Mouse (Mus musculus) activated CD4-positive, CD25-positive, alpha-beta regulatory T cell, adult 4 months (primary cell): ENCODE results near the gene Olfr1441. TPM values are rescaled to one million over a fixed set of nuclear protein-coding genes. Genes with fewer than 3 reads are reported as not detected.

Experiments
- ATAC-seq: one replicate; pipeline ENCODE4 v1.8.0; 2017
- polyA plus RNA-seq, 2 experiments: library from polyadenylated mRNA; unstranded; fragments of 100-300 nt; shearing (Covaris generic); gene quantifications; one replicate each; pipeline ENCODE4 v1.2.1; 2017

Olfr1441 gene
- polyA plus RNA-seq = not detected

DNA sequence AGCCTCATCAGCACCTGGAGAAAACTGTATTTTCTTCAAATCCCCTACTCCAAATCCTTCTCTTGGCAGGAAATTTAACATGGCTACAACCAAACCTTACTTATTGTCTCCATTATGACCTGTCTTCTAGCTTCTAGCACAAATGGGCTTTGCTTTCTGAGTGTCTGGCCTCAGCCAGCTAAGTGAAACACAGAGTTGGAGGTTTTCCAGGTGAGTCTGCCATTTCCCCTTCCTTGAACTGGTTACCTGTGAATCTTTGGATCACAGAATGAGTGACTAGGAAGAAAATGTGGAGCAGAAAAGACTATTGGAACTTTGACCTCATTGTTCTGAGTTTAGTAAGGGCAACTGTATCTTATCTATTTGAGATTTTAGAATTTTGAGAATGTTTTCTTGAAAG is at the start of gene Olfr1441:
Olfr1441 (plus strand) TSS at position 73 of the 400 bp plus-strand sequence.
- no peak for ATAC-seq

DNA sequence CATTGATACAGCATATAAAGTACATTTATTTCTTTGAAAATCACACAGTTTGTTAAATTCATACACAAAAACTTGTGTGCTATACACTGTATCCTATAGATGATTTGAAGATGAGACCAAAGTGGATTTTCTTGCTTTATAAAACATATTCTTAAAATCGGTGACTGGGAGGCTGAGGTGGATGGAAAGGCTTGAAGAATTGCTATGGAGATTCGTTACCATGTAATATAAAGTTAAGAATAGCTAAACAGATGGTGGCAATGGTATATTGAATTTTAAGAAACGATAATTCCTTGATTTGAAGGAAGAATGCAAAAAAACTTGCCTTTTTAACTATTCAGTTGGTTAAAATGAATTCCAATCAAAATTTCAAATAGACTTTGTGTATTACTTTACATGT is 44.2 kb upstream of the Olfr1441 start:
- ATAC-seq = no peak

DNA sequence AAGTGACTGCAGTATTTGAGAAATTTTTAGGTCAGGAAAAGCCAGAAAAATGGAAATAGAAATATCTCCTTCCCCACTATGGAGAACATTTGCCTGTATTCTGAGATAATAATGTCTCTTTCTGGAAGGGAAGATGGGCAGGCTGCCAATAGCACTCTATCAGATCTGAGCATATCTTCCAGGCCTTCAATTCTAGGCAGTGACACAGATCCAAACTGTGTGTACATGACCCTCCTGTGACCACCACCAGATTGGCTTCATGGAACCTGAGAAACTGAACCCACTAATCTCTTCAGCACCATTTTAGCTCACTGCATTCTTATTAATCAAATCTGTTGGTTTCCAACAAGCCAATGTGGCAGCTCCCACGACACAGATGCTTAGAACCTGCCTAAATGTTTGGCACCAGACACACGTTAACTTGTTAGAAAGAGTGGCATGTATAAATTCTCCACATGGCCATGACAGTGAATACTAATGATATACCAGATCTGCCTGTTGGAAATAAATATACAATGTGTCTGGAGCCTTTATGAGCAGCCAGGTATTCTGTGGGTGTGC is 42.7 kb upstream of the Olfr1441 start:
- no peak for ATAC-seq

DNA sequence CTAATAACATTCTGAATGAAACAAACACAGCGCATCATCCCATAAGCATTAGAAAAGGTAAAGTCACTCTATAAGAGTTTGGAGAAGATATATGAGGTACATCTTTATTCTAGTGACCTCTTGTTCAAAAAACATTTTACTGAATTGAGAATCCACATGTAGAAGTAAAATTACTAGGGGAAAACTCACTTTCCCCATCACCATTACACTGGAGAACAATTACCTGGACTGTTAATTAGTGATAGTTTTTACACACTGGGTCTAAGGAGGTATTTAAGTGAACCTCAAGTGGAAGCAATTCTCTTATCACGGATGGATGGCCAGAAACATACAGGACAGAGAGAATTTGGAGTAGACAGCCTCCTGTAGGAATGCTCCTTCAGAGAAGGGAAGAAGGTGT is 30.3 kb upstream of the Olfr1441 start, which contains the start of gene Olfr1440:
Olfr1440 (plus strand) TSS at position 301 of the 400 bp plus-strand sequence.
- no peak for ATAC-seq

DNA sequence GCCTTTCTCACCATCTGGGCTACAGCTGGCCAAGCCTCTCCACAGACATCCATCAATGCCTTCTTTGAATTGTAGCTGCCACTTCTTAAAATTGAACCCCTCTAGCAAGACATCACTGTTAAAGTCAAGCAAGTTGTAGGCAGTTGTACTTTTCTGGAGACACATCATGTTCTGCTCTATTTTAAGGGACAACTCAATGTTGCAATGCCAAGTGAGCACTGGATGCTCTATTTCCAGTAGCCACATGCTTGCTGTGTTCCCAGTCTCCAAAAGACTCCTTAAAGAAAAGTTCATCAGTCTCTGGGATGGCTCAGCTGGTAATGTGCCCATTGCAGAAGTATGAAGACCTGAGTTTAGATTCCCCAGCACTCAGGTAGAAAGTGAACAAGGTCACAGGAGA is 3.5 kb upstream of the Olfr1441 start:
- no peak for ATAC-seq

DNA sequence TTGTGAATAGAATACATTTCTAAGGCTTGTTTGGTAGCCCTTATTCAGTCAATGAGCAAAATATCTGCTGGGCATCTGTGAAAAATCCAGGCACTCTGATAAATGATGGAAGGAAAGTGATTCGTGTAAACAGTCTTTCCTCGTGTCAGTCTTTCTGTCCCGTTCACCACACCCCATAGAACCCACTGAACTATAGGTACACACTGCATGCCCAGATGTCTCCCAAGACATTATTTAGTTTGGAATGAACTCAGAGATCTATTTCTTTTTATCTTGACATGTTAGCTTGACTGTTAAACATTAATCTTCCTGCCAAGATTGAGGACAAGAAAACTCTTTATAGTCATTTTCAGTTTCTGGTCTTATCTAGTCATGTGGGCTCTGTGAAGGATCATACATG is 1.1 kb downstream of the Olfr1441 start:
- no peak for ATAC-seq

DNA sequence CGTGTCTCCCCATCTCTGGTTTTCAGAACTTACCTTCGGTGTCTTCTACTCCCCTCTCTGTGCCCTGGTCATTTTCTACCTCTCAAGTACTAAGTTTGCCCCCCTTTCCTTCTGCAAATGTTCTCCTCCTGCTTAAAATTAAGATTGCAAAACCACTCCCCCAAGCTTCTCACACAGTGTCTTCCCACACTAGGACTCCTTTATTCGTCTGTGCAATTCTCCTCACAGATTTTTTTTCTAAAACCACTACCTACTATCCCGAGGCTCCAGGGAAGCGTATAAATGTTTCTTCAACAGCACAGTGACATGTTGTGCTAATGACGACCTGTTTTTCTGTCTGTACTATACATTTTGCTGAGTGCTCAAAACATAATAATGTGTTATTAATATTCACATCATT is 3.3 kb downstream of the Olfr1441 start:
- ATAC-seq = no peak

DNA sequence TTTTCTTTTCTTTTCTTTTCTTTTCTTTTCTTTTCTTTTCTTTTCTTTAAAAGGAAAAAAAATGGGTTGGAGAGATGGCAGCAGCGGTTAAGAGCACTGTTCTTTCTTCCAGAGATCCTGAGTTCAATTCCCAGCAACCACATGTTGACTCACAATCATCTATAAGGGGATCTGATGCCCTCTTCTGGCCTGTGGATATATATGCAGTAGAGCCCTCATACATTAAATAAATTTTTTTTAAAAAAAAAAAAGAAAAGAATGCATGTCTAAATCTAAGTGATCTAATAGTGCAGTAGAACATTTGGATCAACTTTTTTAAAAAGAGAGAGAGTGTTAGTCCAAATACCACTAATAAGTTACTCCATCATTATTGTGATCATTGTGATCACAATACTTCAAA is 4.4 kb downstream of the Olfr1441 start:
- ATAC-seq = no peak

DNA sequence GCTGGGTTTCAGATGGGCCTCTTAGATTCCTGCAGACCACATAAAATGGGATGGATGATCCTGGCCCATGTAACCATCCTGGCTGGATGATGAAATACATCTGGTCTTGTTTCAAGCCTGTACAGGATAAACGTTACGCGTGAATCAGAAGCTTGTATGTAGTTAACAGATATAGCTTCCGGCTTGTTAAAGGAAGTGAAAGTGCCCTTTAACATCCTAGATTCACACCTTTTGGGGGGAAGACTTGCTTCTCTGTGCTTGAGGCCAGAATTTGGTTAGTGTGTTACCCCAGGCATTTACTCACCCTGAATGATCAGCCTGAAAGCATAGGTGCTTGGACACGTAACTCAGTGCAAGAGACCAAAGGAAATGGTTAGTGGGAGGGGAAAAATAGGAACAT is 9.9 kb downstream of the Olfr1441 start:
- no peak for ATAC-seq

DNA sequence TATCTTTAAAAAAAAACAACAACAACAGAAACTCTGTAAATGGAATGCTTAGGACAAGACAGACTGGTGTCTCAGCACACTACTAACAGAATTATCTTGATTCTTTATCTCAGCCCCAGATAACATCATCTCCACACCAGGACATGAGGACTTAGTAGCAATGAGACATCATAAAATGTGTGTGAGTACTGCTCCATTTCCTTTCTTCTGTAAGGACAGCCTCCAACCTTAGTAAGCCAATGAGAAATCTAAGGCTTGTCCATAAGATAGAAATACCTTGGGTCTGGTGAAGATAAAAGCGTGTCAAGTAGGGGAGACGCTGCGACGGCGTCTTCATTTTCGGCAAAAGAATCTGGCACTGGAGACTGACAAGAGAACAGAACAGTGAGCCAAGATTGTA is 10.4 kb downstream of the Olfr1441 start, which contains the start of gene Pfpl:
Pfpl (plus strand) TSS at position 301 of the 400 bp plus-strand sequence.
- no peak for ATAC-seq

DNA sequence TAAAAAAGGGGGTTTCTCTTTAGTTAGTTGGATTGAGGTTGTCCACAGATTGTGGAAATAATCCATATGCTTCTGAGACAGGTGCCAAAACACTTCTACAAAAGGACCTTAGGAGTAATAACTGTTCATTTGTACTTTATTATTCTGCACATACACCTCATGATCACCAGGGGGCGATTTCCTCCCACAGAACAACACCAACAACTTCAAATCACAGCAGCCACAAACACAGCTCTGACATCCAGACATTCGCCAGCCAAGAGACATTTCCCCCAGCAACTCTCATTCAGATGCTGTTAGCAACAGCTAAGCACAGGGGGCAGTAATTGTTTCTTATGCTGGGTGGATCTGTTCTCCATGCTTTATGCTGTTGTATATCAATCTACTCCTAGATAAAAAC is 15.8 kb downstream of the Olfr1441 start:
- peak; percentile 46 for ATAC-seq

DNA sequence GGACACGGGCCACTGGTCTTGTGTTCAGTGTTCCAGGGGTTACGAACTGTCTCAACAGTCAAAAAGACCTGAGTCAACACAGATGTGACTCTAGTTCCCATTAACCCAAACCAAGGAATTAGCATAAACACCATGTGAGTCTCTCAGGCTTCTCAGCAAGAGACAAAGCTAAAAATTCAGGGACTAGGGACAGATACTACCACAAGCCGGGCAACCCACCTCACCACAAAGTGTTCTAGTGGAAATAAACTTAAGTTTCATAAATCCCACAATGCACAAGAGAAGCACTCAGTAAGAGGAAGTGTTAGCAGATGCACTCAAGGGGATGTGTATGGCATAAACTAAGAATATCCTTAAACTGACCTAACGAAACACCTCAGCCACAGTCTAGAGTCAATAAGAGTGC is 17.8 kb downstream of the Olfr1441 start:
- ATAC-seq = no peak

DNA sequence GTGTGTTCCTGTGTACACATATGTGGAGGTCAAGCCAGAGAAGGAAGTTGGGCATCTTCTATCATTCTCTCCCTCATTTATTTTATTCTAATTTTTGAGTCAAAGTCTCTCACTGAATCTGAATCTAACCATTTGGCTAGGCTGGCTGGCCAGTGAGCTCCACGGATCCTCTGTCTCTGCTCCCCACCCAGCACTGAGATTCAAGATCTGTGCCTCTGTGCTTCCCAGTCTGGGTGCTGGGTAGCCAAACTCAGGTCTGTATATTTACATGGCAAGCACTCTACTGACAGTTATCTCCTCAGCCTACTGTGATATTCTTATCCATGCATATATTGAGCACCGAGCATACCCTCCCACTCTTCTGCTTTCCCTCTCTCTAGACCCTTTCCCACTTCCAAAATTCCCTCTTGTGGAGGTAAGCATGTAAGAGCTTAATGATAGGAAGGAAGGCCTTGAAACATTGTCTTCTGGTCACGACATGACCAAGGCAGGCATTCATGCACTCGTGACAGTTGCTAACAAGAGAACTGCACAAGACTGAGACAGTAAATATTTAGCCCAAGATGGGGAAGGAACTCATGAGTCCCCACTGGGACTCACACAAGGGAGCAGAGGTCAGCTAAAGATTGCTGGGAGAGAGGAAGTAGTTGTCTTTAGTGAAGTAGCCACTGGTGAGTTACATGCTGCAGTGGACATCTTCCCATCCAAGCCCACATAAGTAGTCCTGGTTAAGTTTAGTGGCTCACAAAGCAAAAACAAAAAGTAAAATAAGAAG is 18.7 kb downstream of the Olfr1441 start:
- no peak for ATAC-seq

DNA sequence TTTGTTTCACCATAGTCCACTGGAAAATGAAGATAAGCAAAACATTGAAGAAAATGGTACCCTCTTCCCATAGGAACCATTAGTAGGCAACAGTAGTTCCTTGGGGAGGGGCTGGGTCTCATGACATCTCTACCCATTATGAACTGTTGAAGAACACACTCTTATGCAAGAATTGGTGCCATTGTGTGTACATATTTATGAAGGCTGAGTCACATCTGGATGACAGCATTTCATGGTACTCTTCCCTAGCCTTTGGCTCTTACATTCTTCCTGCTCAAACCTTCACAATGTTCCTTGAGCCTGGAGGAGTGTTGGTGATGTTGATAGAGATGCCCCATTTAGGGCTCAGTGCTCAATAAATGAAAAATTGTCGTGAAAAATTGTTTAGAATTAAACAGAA is 22.3 kb downstream of the Olfr1441 start:
- no peak for ATAC-seq

DNA sequence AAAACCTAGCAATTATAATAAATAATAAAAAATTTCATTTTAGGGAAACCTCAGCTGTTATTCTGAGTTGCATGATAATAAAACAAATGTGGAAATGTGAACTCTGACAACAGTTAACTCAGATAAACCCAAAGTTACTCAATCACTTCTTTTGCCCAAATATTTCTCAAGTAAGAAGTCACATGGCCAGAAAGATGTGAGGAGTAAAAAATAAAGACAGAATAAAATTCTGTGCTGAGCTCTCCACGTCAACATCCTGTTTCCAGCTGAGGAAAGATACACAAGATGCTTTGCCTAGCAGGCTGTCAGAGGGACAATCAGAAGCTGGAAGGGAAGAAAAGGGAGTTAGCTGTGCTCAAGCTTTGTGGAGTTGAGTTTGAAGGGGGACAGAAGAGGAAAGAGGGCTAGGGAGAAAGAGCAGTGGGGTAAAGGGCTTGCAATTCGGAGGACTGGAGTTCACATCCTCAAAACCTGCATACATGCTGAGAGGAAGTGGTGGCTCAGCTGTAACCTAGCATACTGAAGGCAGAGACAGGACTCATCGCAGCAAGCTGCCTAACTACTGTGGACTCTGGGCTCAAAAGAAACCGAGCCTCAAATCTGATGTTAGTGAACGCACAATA is 23.0 kb downstream of the Olfr1441 start:
- no peak for ATAC-seq

DNA sequence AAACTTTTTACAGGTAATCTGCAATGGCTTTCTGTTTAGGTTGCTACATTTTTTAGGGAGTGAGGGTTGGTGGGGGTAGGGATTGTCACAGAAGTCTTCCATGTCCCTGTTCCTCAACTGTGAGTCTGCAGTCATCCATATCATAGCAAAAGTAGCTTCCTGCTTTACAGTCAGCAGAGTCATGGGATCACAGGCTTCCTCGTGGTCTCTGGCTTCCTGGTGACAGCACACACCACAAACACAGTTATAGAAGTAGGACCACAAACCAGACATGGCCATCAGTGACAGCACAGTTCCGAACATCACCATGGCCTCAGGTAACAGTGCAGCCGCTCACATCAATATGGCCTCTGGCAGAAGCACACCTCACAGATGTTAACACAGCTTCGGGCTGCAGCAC is 25.3 kb downstream of the Olfr1441 start:
- no peak for ATAC-seq

DNA sequence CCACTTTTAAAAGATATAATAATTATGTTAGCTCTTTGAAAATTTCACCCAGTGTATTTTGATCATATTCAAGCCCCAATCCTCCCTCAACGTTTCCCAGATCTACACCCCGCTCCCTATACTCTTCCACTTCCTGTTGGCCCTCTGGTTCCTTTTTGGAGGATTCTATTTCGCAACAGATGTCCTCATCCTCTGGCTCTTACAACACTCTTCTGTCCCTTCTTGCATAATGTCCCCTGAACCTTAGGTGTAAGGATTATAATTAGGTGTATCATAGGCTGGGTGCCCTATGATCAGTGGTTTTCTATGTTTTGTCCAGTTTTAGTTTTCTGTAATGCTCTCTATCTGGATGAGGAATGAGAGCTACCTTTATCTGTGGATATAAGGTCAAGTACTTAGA is 27.8 kb downstream of the Olfr1441 start:
- no peak for ATAC-seq

DNA sequence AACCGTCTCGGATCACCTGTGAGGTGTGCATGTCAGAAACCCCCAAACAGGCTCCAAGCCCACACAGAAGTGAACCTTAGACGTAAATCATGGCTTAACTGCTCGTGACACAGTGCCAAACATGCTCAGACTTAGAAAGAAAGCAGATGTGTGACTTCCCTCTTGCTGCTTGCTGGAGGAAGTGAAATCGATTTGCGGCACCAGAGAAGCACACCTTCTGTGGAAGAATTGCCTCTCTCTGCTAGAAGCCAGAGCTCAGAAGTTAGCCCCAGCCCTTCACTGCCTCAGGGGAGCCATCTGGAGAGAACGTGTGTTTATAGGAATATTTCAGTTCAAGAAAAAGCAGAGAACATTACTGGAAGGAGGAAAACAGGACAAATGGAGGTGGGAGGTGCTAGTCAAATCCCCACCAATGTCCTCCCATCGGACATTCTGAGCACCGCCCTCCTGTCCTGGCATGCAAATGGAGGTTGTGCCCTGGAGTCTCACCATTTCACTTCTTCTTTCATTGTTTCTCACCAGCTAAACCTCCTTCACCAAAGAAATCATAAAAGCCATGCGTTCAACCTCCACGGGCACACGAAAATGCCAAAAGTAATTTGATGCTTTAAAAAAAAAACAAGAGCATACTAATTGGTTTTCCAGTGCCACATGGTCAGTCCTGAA is 40.3 kb downstream of the Olfr1441 start:
- ATAC-seq = no peak

DNA sequence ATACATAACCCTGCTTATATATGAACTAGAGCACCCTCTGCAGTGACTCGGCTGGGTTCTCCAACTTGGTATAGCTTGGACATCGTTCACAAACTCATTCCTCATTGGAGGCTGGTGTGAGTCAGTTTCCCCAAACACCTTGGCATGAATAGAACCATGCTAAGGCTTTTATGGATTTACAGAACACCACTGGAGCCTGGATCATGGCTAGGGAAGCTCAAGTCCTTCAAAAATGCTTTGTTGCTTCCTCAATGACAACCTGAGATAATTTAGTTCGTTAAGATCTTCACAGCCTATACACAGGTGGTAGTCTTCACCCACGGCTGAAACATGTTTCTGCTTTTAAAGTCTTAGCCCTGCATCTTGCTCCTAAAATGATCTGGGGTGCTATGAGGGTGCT is 42.3 kb downstream of the Olfr1441 start:
- no peak for ATAC-seq

DNA sequence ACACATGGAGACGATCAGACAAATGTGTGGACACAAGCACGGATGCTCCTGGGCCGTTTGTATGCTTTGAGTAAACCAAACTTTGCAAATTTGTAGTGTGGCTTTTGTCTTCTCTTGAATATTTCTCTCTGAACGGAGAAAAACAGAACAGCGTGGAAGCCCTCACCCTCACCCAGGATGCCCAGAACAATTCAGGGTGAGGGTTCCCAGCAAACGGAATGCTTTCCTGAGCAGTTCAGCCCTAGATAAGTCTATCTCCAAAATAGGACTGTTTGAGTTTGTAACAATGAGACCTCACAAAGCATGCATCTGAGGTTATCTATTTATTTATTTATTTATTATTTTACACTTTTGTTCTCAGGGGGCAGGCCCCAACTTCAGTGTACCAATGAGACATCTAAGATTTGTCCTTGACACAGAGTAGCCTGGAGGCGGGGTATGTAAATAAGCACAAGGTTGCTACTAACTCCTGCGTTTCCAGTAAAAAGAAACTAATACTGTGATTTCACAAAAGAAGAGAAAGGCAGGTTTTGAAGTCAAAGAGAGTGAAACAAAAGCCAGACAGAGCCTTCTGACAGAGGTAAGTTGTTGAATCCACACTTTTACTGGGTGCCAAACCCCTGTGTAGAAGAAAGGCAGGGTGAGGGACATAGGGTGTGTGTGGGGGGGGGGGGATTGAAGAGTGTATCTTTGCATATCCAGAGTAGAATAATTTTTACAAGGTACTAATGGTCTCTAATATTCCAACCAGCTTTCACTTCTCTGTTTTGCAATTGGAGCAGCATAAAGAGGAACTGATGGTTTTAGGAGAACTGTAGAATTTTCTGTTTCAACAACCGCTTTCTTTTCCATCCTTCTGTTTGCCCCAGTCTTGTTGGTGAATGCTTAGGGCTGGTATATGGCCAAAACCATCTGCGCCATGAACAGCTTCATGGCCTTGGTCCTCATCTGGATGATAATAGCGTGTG is 43.3 kb downstream of the Olfr1441 start, which contains the start of gene Mpeg1:
Mpeg1 (plus strand) TSS at position 498 of the 968 bp plus-strand sequence.
- ATAC-seq = no peak

DNA sequence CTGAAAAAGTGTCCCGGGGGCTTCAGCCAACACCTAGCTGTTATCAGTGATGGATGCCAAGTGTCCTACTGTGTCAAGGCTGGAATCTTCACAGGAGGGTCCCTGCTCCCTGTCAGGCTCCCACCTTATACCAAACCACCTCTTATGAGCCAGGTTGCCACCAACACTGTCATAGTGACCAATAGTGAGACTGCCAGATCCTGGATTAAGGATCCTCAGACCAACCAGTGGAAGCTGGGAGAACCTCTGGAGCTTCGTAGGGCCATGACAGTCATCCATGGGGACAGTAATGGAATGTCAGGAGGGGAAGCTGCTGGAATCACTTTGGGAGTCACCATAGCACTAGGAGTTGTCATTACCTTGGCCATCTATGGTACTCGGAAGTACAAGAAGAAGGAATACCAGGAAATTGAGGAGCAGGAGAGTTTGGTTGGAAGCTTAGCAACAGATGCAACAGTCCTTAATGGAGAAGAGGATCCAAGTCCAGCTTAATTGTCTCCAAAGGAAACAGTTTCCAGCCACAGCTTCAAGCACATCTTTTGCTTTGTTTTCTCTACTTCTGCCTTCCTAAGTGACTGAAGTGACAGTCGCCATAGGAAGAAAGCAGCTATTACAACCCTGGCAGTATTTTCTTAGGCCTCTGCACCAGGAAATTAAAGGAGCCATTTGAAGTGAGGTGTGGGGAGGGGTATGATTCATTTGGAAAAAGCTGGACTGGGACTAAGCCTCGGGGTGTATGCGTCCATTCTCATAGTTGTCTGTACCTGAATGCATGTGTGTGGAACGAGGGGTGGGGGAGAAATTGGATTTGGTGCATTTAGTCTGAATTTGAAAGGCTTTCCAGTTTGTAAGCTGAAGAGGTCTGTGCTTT is 45.9 kb downstream of the Olfr1441 start:
- no peak for ATAC-seq
